Mouse (Mus musculus) heart, adult 2 months (tissue): ENCODE measurements around the gene Gm20708.

Experiments used
- CTCF ChIP-seq: fragments of 200-600 bp; IDR thresholded peaks from 2 replicates; pipeline ENCODE4 v1.8.1; 2022; ENCODE audit warnings: antibody characterized with exemption, mild to moderate bottlenecking, moderate library complexity
- POLR2A ChIP-seq: fragments of 200-500 bp; IDR thresholded peaks from 2 replicates; pipeline ENCODE4 v1.6.1; 2011; ENCODE audit warnings: mild to moderate bottlenecking, low read depth, low read length, control low read depth; ENCODE audit not compliant: insufficient read depth

GRCm38 (mm10) chr11:117880336-117880976 is 71.0 kb downstream of the Gm20708 start:
- no peak for TF ChIP-seq CTCF
- no peak for TF ChIP-seq POLR2A
